Mouse (Mus musculus) kidney, embryonic 16.5 days (tissue): ENCODE measurements around the gene Notch3. TPM values are rescaled to one million over a fixed set of nuclear protein-coding genes. Genes with fewer than 3 reads are reported as not detected.

Experiments used
- ATAC-seq: fragments of 200-750 bp; cut with Nextera tagmentation; 2 replicates; pipeline ENCODE4 v1.8.0; 2017; ENCODE audit warnings: moderate TSS enrichment; ENCODE audit not compliant: low FRiP score, low TSS enrichment
- H3K27ac ChIP-seq: fragments of 300-500 bp; sonication (generic); 2 replicates; pipeline ENCODE4 v1.5.1; 2014; ENCODE audit warnings: low read length
- H3K27me3 ChIP-seq: fragments of 300-500 bp; sonication (generic); 2 replicates; pipeline ENCODE4 v1.6.1; 2014; ENCODE audit warnings: low read length, control low read depth, mixed read lengths; ENCODE audit not compliant: insufficient read depth
- H3K36me3 ChIP-seq: fragments of 300-500 bp; sonication (generic); 2 replicates; pipeline ENCODE4 v1.6.1; 2014; ENCODE audit warnings: low read length, control low read depth, mixed read lengths; ENCODE audit not compliant: insufficient read depth
- H3K4me1 ChIP-seq: fragments of 300-500 bp; sonication (generic); 2 replicates; pipeline ENCODE4 v1.6.1; 2014; ENCODE audit warnings: low read length, control low read depth, mixed read lengths; ENCODE audit not compliant: insufficient read depth
- H3K4me2 ChIP-seq: fragments of 300-500 bp; sonication (generic); replicated peaks from 2 replicates; pipeline ENCODE4 v1.6.1; 2014; ENCODE audit warnings: low read depth, low read length
- H3K4me3 ChIP-seq: fragments of 300-500 bp; sonication (generic); 2 replicates; pipeline ENCODE4 v1.5.1; 2014; ENCODE audit warnings: mild to moderate bottlenecking, low read length
- H3K9ac ChIP-seq: fragments of 300-500 bp; sonication (generic); replicated peaks from 2 replicates; pipeline ENCODE4 v1.6.1; 2014; ENCODE audit warnings: low read length
- H3K9me3 ChIP-seq: fragments of 300-500 bp; sonication (generic); 2 replicates; pipeline ENCODE4 v1.6.1; 2016; ENCODE audit warnings: low read length, control low read depth
- WGBS: fragments of 180-500 bp; shearing (Covaris S2); extraction: QIAGEN DNeasy Blood & Tissue Kit; methylation state at CpG from one replicate; pipeline ENCODE4 v1.1.7; 2014; 5-methylcytosine and 5-hydroxymethylcytosine counted together
- polyA plus RNA-seq: library from polyadenylated mRNA; unstranded; fragments of >200 nt; fragmentation: Nextera tagmentation; extraction: Ambion mirVana; gene quantifications from 2 replicates; pipeline ENCODE4 v1.2.1, GENCODE M21; 2015

Notch3 gene
- polyA plus RNA-seq, 1 experiment from 2014 or later: 13.6 TPM

DNA sequence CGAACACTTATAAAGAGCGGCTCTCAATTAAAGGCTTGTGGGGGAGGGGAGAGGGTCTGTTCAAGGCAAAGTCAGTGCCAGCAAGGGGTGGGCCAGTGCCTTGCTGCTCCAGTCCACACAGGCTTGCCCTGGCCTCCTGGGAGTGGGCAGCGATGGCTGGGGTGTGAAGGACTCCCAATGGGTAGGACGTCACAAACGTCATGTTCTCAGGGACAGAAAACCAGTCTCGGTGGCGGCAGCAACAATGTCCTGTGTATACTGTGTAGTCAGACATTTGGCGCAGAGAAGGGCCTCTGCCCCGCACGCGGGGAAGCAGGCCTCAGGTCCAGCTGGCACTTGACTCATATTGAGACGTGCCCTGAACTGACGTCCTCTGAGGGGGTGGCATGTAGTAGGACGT, 30.5 kb upstream of the Notch3 start:
- H3K36me3 ChIP-seq: peaks cover 63% of the 10 kb centered on the region
- no peak overlapping the region for H3K4me2 ChIP-seq
- ATAC-seq: no peak
- no peak overlapping the region for H3K4me3 ChIP-seq
- H3K27ac ChIP-seq: no peak overlapping the region
- H3K9me3 ChIP-seq: no peaks in the 10 kb centered on the region
- 91% methylated on average over 14 of the region's 14 CpGs for WGBS
- no peaks in the 10 kb centered on the region for H3K27me3 ChIP-seq
- no peaks in the 10 kb centered on the region for H3K4me1 ChIP-seq
- no peak overlapping the region for H3K9ac ChIP-seq

GRCm38 (mm10) chr17:32195725-32196124, 29.1 kb upstream of the Notch3 start:
- ATAC-seq: no peak
- H3K4me1 ChIP-seq: no peaks in the 10 kb centered on the region
- no peak overlapping the region for H3K4me3 ChIP-seq
- no peaks in the 10 kb centered on the region for H3K27me3 ChIP-seq
- no peak overlapping the region for H3K27ac ChIP-seq
- 86% methylated on average over 5 of the region's 5 CpGs for WGBS
- no peak overlapping the region for H3K9ac ChIP-seq
- no peaks in the 10 kb centered on the region for H3K9me3 ChIP-seq
- no peak overlapping the region for H3K4me2 ChIP-seq
- peaks cover 49% of the 10 kb centered on the region for H3K36me3 ChIP-seq

GRCm38 (mm10) chr17:32193010-32193409, 26.4 kb upstream of the Notch3 start:
- 88% methylated on average over 5 of the region's 5 CpGs for WGBS
- peaks cover 12% of the 10 kb centered on the region for H3K4me1 ChIP-seq
- H3K4me2 ChIP-seq: no peak overlapping the region
- no peak for ATAC-seq
- H3K36me3 ChIP-seq: peaks cover 23% of the 10 kb centered on the region
- no peak overlapping the region for H3K27ac ChIP-seq
- no peak overlapping the region for H3K4me3 ChIP-seq
- no peak overlapping the region for H3K9ac ChIP-seq
- no peaks in the 10 kb centered on the region for H3K9me3 ChIP-seq
- peaks cover 15% of the 10 kb centered on the region for H3K27me3 ChIP-seq

GRCm38 (mm10) chr17:32189850-32190249, 23.2 kb upstream of the Notch3 start:
- Histone ChIP-seq H3K27me3 (peaks cover 17% of the 10 kb centered on the region), H3K4me3 (peak overlapping the region; percentile 48; the same call in 1 of the 2 replicates), H3K36me3 (no peaks in the 10 kb centered on the region), H3K4me2 (peak overlapping the region; percentile 85), H3K27ac (no peak overlapping the region), H3K9me3 (no peaks in the 10 kb centered on the region), H3K4me1 (peaks cover 12% of the 10 kb centered on the region), H3K9ac (no peak overlapping the region)
- 7% methylated on average over 5 of the region's 5 CpGs for WGBS
- 0 out of 2 replicates have a peak, but pooled peaks have one; percentile 19 for ATAC-seq

DNA sequence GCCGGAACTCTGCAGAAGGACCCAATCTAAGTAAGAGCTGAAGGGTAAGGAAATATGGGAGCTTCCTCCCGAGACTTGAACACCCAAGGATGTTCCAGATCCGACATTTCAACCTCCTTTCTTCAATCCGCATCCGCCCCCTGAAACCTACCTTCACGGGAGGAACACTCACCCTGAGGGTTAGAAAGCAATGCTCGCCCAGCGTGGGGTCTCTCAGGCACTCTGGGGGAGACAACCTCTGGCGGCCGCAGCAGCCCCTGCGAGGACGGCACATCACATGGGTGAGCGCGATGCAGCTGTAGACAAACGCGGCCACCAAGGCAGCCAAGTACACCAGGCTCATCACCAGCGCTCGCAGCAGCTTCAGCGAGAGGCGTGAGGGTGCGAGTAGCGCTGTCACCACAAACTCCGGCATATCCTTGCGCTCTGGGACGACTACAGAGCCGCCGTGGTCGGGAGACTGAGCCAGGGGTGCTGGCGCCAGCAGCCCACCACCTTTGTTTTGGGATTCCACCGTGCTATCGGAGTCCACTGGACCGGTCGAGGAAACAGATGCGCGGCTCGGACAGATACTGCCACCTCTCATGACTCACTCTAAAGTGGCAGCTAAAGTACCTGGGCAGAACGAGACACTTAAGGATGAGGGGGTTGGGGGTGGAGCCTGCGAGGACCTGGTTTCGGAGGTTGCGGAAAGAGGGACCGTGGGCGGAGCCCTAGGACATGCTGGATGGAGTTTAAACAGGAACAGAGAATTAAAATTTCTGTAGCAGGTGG, 22.4 kb upstream of the Notch3 start, which contains the start of gene Ephx3:
Gene Ephx3 (minus strand): TSS at position 687 of the 774 bp plus-strand sequence.
- peaks cover 17% of the 10 kb centered on the region for H3K27me3 ChIP-seq
- H3K9me3 ChIP-seq: no peaks in the 10 kb centered on the region
- H3K4me3 ChIP-seq: peak within 1 kb of the TSS; percentile 48
- peak within 1 kb of the TSS; percentile 85 for H3K4me2 ChIP-seq
- H3K9ac ChIP-seq: peak within 1 kb of the TSS; percentile 55
- no peaks in the 10 kb centered on the region for H3K36me3 ChIP-seq
- peak; percentile 54; the same call in 1 of the 2 replicates for ATAC-seq
- H3K27ac ChIP-seq: no peak within 1 kb of the TSS
- H3K4me1 ChIP-seq: peaks cover 12% of the 10 kb centered on the region
- 5% methylated on average over 42 of the region's 42 CpGs for WGBS

DNA sequence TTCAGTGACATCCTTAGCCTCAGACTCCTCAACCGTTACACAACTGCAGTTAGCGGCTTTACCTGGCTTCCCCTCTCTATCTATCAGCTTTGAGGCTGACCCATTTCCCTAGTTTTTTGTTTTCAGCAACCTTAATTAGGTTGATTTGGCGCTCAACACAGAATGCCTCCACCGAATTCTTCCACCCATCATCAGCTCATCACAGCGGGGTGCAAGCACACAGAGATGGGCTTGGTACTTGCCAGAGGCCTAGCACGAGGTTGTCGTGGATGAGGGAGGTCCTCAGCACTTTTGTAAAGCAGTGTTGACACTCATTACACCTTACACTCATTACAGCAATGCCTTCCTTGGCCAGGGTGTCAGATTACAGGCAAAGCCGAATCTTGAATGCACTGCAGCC, 16.4 kb upstream of the Notch3 start:
- Histone ChIP-seq H3K4me1 (peaks cover 16% of the 10 kb centered on the region), H3K27ac (no peak overlapping the region), H3K4me3 (no peak overlapping the region), H3K9me3 (no peaks in the 10 kb centered on the region), H3K9ac (no peak overlapping the region), H3K36me3 (no peaks in the 10 kb centered on the region), H3K27me3 (0 out of 2 replicates have a peak, but pooled peaks cover 1% of the 10 kb centered on the region), H3K4me2 (no peak overlapping the region)
- 24% methylated on average over 8 of the region's 8 CpGs for WGBS
- no peak for ATAC-seq

GRCm38 (mm10) chr17:32179621-32180491, 13.2 kb upstream of the Notch3 start:
- Histone ChIP-seq H3K9me3 (no peaks in the 10 kb centered on the region), H3K27me3 (no peaks in the 10 kb centered on the region), H3K9ac (no peak overlapping the region), H3K4me3 (no peak overlapping the region), H3K4me1 (peaks cover 16% of the 10 kb centered on the region), H3K36me3 (no peaks in the 10 kb centered on the region), H3K27ac (no peak overlapping the region), H3K4me2 (no peak overlapping the region)
- WGBS: 50% methylated on average over 11 of the region's 11 CpGs
- ATAC-seq: 0 out of 2 replicates have a peak, but pooled peaks have one; percentile 51

DNA sequence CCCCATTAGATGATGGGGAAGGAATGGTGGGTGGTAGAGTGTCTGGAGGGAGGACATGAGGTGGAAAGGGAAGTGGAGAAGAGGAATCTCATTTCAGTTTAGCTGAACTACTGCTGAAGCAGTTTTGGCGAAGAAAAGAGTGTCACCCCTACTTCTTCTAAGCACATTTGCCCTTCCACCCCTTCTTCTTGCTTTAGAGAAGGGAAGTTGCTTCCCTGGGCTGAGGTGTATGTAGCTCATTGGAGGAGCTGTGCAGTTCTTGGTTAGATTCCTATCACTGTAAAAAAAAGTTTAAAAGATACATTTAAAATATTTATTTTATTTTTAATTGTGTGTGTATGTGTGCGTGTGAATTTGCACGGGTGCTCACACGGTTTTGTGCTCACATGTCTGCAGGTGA, 10.3 kb upstream of the Notch3 start:
- WGBS: 94% methylated on average over 4 of the region's 4 CpGs
- Histone ChIP-seq H3K36me3 (no peaks in the 10 kb centered on the region), H3K27me3 (no peaks in the 10 kb centered on the region), H3K4me1 (peaks cover 16% of the 10 kb centered on the region), H3K4me3 (no peak overlapping the region), H3K9ac (no peak overlapping the region), H3K27ac (no peak overlapping the region), H3K4me2 (no peak overlapping the region), H3K9me3 (no peaks in the 10 kb centered on the region)
- ATAC-seq: no peak

DNA sequence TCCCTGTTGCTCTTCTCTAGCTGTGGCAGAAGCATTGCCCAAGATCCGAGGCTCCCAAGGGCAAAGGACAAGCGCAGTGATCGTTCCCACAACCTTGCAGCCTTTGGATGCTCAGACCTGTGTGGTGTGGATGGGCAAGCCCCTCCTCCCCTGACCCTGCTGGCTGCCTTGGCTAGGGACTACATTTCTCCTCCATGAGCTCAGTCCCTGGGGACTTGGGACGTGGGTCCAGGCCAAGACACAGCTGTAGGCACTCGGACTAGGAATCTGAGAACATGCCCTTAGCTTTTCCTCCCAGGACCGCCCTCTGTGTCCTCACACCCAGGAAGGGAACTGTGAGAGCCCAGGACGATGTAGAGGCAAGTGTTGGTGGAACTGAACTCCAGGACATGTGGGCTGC, 6.5 kb upstream of the Notch3 start:
- no peak overlapping the region for H3K4me3 ChIP-seq
- H3K9me3 ChIP-seq: no peaks in the 10 kb centered on the region
- no peak for ATAC-seq
- WGBS: 64% methylated on average over 7 of the region's 7 CpGs
- no peak overlapping the region for H3K4me2 ChIP-seq
- H3K27me3 ChIP-seq: no peaks in the 10 kb centered on the region
- no peak overlapping the region for H3K9ac ChIP-seq
- H3K4me1 ChIP-seq: no peaks in the 10 kb centered on the region
- peak overlapping the region; percentile 0; the same call in 1 of the 2 replicates for H3K27ac ChIP-seq
- no peaks in the 10 kb centered on the region for H3K36me3 ChIP-seq
